Mouse (Mus musculus): ENCODE measurements at regions not wholly inside any gene's neighbourhood (a gene's known extent, or its start where the extent isn't known, plus 50 kb on each side); places are given as distances from the start of the nearest gene placed in this dataset.
"Not testable (repeated sequence)": the region's sequence is repeated elsewhere in the genome, so short reads cannot be mapped to it uniquely, and the experiment has no call there.

- DNase-seq (ENCODE audit: low spot score in 2 of 2); H3K4me3 ChIP-seq; H3K27ac ChIP-seq: not testable (repeated sequence)
- peak; percentile 27 for TF ChIP-seq CTCF (conservative IDR thresholded peaks at IDR 0.05)
Measured at GRCm38 (mm10) chr14:53255962-53256361, 760.4 kb upstream of the Olfr1507 start.

- not testable (repeated sequence) for DNase-seq (ENCODE audit: low spot score in 2 of 2); H3K27ac ChIP-seq; H3K4me3 ChIP-seq
Measured at GRCm38 (mm10) chr14:53253470-53253869, 757.9 kb upstream of the Olfr1507 start.

- not testable (repeated sequence) for H3K4me3 ChIP-seq; H3K27ac ChIP-seq; DNase-seq (ENCODE audit: low spot score in 2 of 2)
Measured at GRCm38 (mm10) chr14:53231142-53231541, 735.6 kb upstream of the Olfr1507 start.

- not testable (repeated sequence) for DNase-seq (ENCODE audit: low spot score in 2 of 2); H3K27ac ChIP-seq; H3K4me3 ChIP-seq
Measured at GRCm38 (mm10) chr14:53224789-53225188, 729.2 kb upstream of the Olfr1507 start.

- H3K4me3 ChIP-seq; H3K27ac ChIP-seq; DNase-seq (ENCODE audit: low spot score in 2 of 2): not testable (repeated sequence)
Measured at GRCm38 (mm10) chr14:53210554-53210953, 715.0 kb upstream of the Olfr1507 start.

- not testable (repeated sequence) for H3K4me3 ChIP-seq; H3K27ac ChIP-seq; DNase-seq (ENCODE audit: low spot score in 2 of 2)
Measured at GRCm38 (mm10) chr14:53209258-53209657, 713.7 kb upstream of the Olfr1507 start.

GRCm38 (mm10) chr14:53190931-53191330, 695.4 kb upstream of the Olfr1507 start:
- not testable (repeated sequence) for H3K27ac ChIP-seq; DNase-seq (ENCODE audit: low spot score in 2 of 2); H3K4me3 ChIP-seq

GRCm38 (mm10) chr14:53174099-53174498, 678.5 kb upstream of the Olfr1507 start:
- DNase-seq (ENCODE audit: low spot score in 2 of 2); H3K4me3 ChIP-seq; H3K27ac ChIP-seq: not testable (repeated sequence)

GRCm38 (mm10) chr14:53166327-53166726, 670.8 kb upstream of the Olfr1507 start:
- H3K4me3 ChIP-seq; H3K27ac ChIP-seq; DNase-seq (ENCODE audit: low spot score in 2 of 2): not testable (repeated sequence)

- not testable (repeated sequence) for H3K27ac ChIP-seq; DNase-seq (ENCODE audit: low spot score in 2 of 2); H3K4me3 ChIP-seq
Measured at GRCm38 (mm10) chr14:53159012-53159411, 663.5 kb upstream of the Olfr1507 start.

GRCm38 (mm10) chr14:53134783-53135182, 639.2 kb upstream of the Olfr1507 start:
- H3K4me3 ChIP-seq; DNase-seq (ENCODE audit: low spot score in 2 of 2); H3K27ac ChIP-seq: not testable (repeated sequence)

GRCm38 (mm10) chr14:53132390-53132789, 636.8 kb upstream of the Olfr1507 start:
- not testable (repeated sequence) for H3K27ac ChIP-seq, H3K4me3 ChIP-seq
- peak; percentile 74 for TF ChIP-seq CTCF (conservative IDR thresholded peaks at IDR 0.05)
- DNase-seq (ENCODE audit: low spot score in 2 of 2): peak in 1 of 2 experiments; percentile 17

- H3K27ac ChIP-seq, H3K4me3 ChIP-seq: not testable (repeated sequence)
- peak; percentile 68 for TF ChIP-seq CTCF (conservative IDR thresholded peaks at IDR 0.05)
- DNase-seq (ENCODE audit: low spot score in 2 of 2): peak in 1 of 2 experiments; percentile 47
Measured at GRCm38 (mm10) chr14:53121704-53122103, 626.2 kb upstream of the Olfr1507 start.

GRCm38 (mm10) chr14:53109732-53110131, 614.2 kb upstream of the Olfr1507 start:
- not testable (repeated sequence) for DNase-seq (ENCODE audit: low spot score in 2 of 2); H3K27ac ChIP-seq; H3K4me3 ChIP-seq

GRCm38 (mm10) chr14:53101362-53101761, 605.8 kb upstream of the Olfr1507 start:
- DNase-seq (ENCODE audit: low spot score in 2 of 2); H3K4me3 ChIP-seq: not testable (repeated sequence)

More at GRCm38 (mm10) chr14:53101362-53101761, 605.8 kb upstream of the Olfr1507 start:
- not testable (repeated sequence) for H3K27ac ChIP-seq
- TF ChIP-seq CTCF (conservative IDR thresholded peaks at IDR 0.05): peak; percentile 58
